Mouse (Mus musculus) heart, postnatal 0 days (tissue): ENCODE measurements around the gene Cdr2l. TPM values are rescaled to one million over a fixed set of nuclear protein-coding genes. Genes with fewer than 3 reads are reported as not detected.
A peak's percentile ranks its signal among the peaks of the same experiment; 100 is the strongest.

Source experiments
- ATAC-seq: fragments of 200-750 bp; cut with Nextera tagmentation; 2 replicates; pipeline ENCODE4 v1.8.0; 2017; ENCODE audit warnings: low read depth, moderate number of reproducible peaks, moderate library complexity; ENCODE audit not compliant: insufficient read depth
- DNase-seq: peaks from one replicate; pipeline ENCODE4 v3.0.0-alpha.2; 2016; ENCODE audit warnings: low spot score
- H3K27ac ChIP-seq: fragments of 300-500 bp; sonication (generic); 2 replicates; pipeline ENCODE4 v1.5.1; 2014; ENCODE audit warnings: low read depth, mild to moderate bottlenecking
- H3K27me3 ChIP-seq: fragments of 300-500 bp; sonication (generic); 2 replicates; pipeline ENCODE4 v1.6.1; 2014; ENCODE audit warnings: low read length, mixed read lengths; ENCODE audit not compliant: control insufficient read depth, insufficient read depth
- H3K36me3 ChIP-seq: fragments of 300-500 bp; sonication (generic); replicated peaks from 2 replicates; pipeline ENCODE4 v1.6.1; 2014; ENCODE audit warnings: low read length, mixed read lengths; ENCODE audit not compliant: control insufficient read depth, insufficient read depth
- H3K4me1 ChIP-seq: fragments of 300-500 bp; sonication (generic); 2 replicates; pipeline ENCODE4 v1.6.1; 2014; ENCODE audit warnings: antibody characterized with exemption; ENCODE audit not compliant: control insufficient read depth, insufficient read depth
- H3K4me2 ChIP-seq: fragments of 300-500 bp; sonication (generic); 2 replicates; pipeline ENCODE4 v1.6.1; 2014; ENCODE audit warnings: low read depth, mild to moderate bottlenecking, low read length, moderate library complexity
- H3K4me3 ChIP-seq: fragments of 300-500 bp; sonication (generic); 2 replicates; pipeline ENCODE4 v1.5.1; 2014; ENCODE audit warnings: low read depth, low read length
- H3K9ac ChIP-seq: fragments of 300-500 bp; sonication (generic); replicated peaks from 2 replicates; pipeline ENCODE4 v1.6.1; 2014; ENCODE audit warnings: low read depth, low read length, mixed read lengths
- H3K9me3 ChIP-seq: fragments of 300-500 bp; sonication (generic); replicated peaks from 2 replicates; pipeline ENCODE4 v1.6.1; 2016; ENCODE audit warnings: low read length; ENCODE audit not compliant: control insufficient read depth
- CTCF ChIP-seq: IDR thresholded peaks from 2 replicates; pipeline ENCODE4 v1.5.1; 2016; ENCODE audit warnings: antibody characterized with exemption, control low read depth, low read depth
- EP300 ChIP-seq: IDR thresholded peaks from 2 replicates; pipeline ENCODE4 v1.6.1; 2016; ENCODE audit warnings: antibody characterized with exemption, low read depth
- WGBS: fragments of 180-500 bp; shearing (Covaris S2); extraction: QIAGEN DNeasy Blood & Tissue Kit; methylation state at CpG from one replicate; pipeline ENCODE4 v1.1.7; 2014; 5-methylcytosine and 5-hydroxymethylcytosine counted together
- polyA plus RNA-seq: library from polyadenylated mRNA; unstranded; fragments of >200 nt; fragmentation: Nextera tagmentation; extraction: Ambion mirVana; gene quantifications from 2 replicates; pipeline ENCODE4 v1.2.1, GENCODE M21; 2015
- total RNA-seq: library from RNA; depleted of rRNA; stranded (reverse); fragments of >200 nt; gene quantifications from 2 replicates; pipeline ENCODE4 v1.2.3, GENCODE M21; 2014; ENCODE audit warnings: low replicate concordance

Cdr2l gene
- total and polyA plus RNA-seq, 2 experiments from 2014 or later: 5.6 to 23.1 TPM

- no peak overlapping the region for H3K4me3 ChIP-seq
- H3K4me2 ChIP-seq: no peak overlapping the region; the same call in 1 of the 2 replicates
- H3K36me3 ChIP-seq: peaks cover 44% of the 10 kb centered on the region
- no peak overlapping the region for H3K9ac ChIP-seq
- H3K4me1 ChIP-seq: peaks cover 15% of the 10 kb centered on the region; the same call in 1 of the 2 replicates
- H3K27me3 ChIP-seq: no peaks in the 10 kb centered on the region
- no peaks in the 10 kb centered on the region for H3K9me3 ChIP-seq
- DNase-seq (no peak), ATAC-seq (no peak)
- peak overlapping the region; percentile 76; the same call in 1 of the 2 replicates for H3K27ac ChIP-seq
- TF ChIP-seq CTCF: no peak
- TF ChIP-seq EP300: no peak
- WGBS: 86% methylated on average over 17 of the region's 17 CpGs
Measured at GRCm38 (mm10) chr11:115406858-115407401, 25.2 kb downstream of the Cdr2l start.

GRCm38 (mm10) chr11:115408266-115408920, 26.7 kb downstream of the Cdr2l start:
- Histone ChIP-seq H3K27me3 (no peaks in the 10 kb centered on the region), H3K4me3 (no peak overlapping the region), H3K9me3 (no peaks in the 10 kb centered on the region), H3K9ac (no peak overlapping the region), H3K4me2 (no peak overlapping the region), H3K36me3 (peaks cover 44% of the 10 kb centered on the region), H3K4me1 (peaks cover 9% of the 10 kb centered on the region; the same call in 1 of the 2 replicates), H3K27ac (peak overlapping the region; percentile 76; the same call in 1 of the 2 replicates)
- no peak for DNase-seq
- no peak for ATAC-seq
- TF ChIP-seq EP300 (no peak), CTCF (no peak)
- 73% methylated on average over 6 of the region's 6 CpGs for whole genome bisulfite sequencing

GRCm38 (mm10) chr11:115409556-115409955, 27.8 kb downstream of the Cdr2l start:
- DNase-seq: no peak
- ATAC-seq: no peak
- Histone ChIP-seq H3K4me3 (no peak overlapping the region), H3K9me3 (no peaks in the 10 kb centered on the region), H3K27me3 (no peaks in the 10 kb centered on the region), H3K27ac (peak overlapping the region; percentile 76; the same call in 1 of the 2 replicates), H3K4me2 (no peak overlapping the region), H3K4me1 (0 out of 2 replicates have a peak, but pooled peaks cover 4% of the 10 kb centered on the region), H3K36me3 (peaks cover 44% of the 10 kb centered on the region), H3K9ac (no peak overlapping the region)
- 93% methylated on average over 7 of the region's 7 CpGs for WGBS
- TF ChIP-seq CTCF (no peak), EP300 (no peak)

- ATAC-seq: peak; percentile 96
- peaks cover 41% of the 10 kb centered on the region for H3K36me3 ChIP-seq
- TF ChIP-seq EP300 (no peak), CTCF (no peak)
Measured at GRCm38 (mm10) chr11:115419531-115420237, 38.0 kb downstream of the Cdr2l start, which contains the start of the genes Atp5h and Kctd2. Gene Atp5h, minus strand, starts transcription at chr11:115419962. Gene Kctd2, plus strand, starts transcription at chr11:115420128.

GRCm38 (mm10) chr11:115420336-115421190, 38.8 kb downstream of the Cdr2l start:
- WGBS: under 1% methylated on average over 44 of the region's 45 CpGs
- peak; percentile 53 for DNase-seq
- Histone ChIP-seq H3K4me1 (peaks cover 39% of the 10 kb centered on the region), H3K4me2 (peak overlapping the region; percentile 94), H3K27me3 (no peaks in the 10 kb centered on the region), H3K36me3 (peaks cover 42% of the 10 kb centered on the region), H3K9me3 (no peaks in the 10 kb centered on the region), H3K4me3 (peak overlapping the region; percentile 87), H3K9ac (peak overlapping the region; percentile 92), H3K27ac (peak overlapping the region; percentile 85)
- ATAC-seq: peak; percentile 62
- TF ChIP-seq CTCF: no peak
- TF ChIP-seq EP300: no peak

More at GRCm38 (mm10) chr11:115419531-115420237, 38.0 kb downstream of the Cdr2l start, which contains the start of the genes Atp5h and Kctd2:
- H3K4me3 ChIP-seq: peak within 1 kb of the TSS; percentile 87
- H3K4me1 ChIP-seq: peaks cover 40% of the 10 kb centered on the region
- peak within 1 kb of the TSS; percentile 89 for H3K27ac ChIP-seq
- H3K4me2 ChIP-seq: peak within 1 kb of the TSS; percentile 94
- no peaks in the 10 kb centered on the region for H3K27me3 ChIP-seq
- peak; percentile 97 for DNase-seq
- no peaks in the 10 kb centered on the region for H3K9me3 ChIP-seq
- under 1% methylated on average over 44 of the region's 56 CpGs for WGBS
- H3K9ac ChIP-seq: peak within 1 kb of the TSS; percentile 92
